Mouse (Mus musculus): Measurements from ENCODE around the gene Gm5108.

- TF ChIP-seq CTCF (IDR thresholded peaks at IDR 0.05; ENCODE audit: low read depth): no peak
- no peak for TF ChIP-seq EP300 (IDR thresholded peaks at IDR 0.05; ENCODE audit: low read depth)
Observed at GRCm38 (mm10) chr5:67941369-67941768, at the start of gene Gm5108.
